Mouse (Mus musculus) kidney, postnatal 0 days (tissue): ENCODE measurements around the gene Myh6. TPM values are rescaled to one million over a fixed set of nuclear protein-coding genes. Genes with fewer than 3 reads are reported as not detected.

Experiments used
- ATAC-seq: fragments of 200-750 bp; cut with Nextera tagmentation; replicated peaks from 2 replicates; pipeline ENCODE4 v1.8.0; 2017; ENCODE audit warnings: low read depth, moderate number of reproducible peaks, moderate TSS enrichment, moderate library complexity; ENCODE audit not compliant: low FRiP score
- DNase-seq: peaks from one replicate; pipeline ENCODE4 v3.0.0-alpha.2; 2016; ENCODE audit warnings: low spot score
- H3K27ac ChIP-seq: fragments of 300-500 bp; sonication (generic); 2 replicates; pipeline ENCODE4 v1.5.1; 2014; ENCODE audit warnings: mild to moderate bottlenecking
- H3K27me3 ChIP-seq: fragments of 300-500 bp; sonication (generic); 2 replicates; pipeline ENCODE4 v1.6.1; 2014; ENCODE audit warnings: low read length, mixed read lengths; ENCODE audit not compliant: insufficient read depth
- H3K36me3 ChIP-seq: fragments of 300-500 bp; sonication (generic); 2 replicates; pipeline ENCODE4 v1.6.1; 2014; ENCODE audit warnings: low read length, mixed read lengths; ENCODE audit not compliant: insufficient read depth
- H3K4me1 ChIP-seq: fragments of 300-500 bp; sonication (generic); replicated peaks from 2 replicates; pipeline ENCODE4 v1.6.1; 2014; ENCODE audit warnings: antibody characterized with exemption, low read length, mixed read lengths; ENCODE audit not compliant: insufficient read depth
- H3K4me2 ChIP-seq: fragments of 300-500 bp; sonication (generic); 2 replicates; pipeline ENCODE4 v1.6.1; 2014; ENCODE audit warnings: mild to moderate bottlenecking, low read length, moderate library complexity, mixed read lengths
- H3K4me3 ChIP-seq: fragments of 300-500 bp; sonication (generic); replicated peaks from 2 replicates; pipeline ENCODE4 v1.5.1; 2014; ENCODE audit warnings: low read depth, low read length
- H3K9ac ChIP-seq: fragments of 300-500 bp; sonication (generic); 2 replicates; pipeline ENCODE4 v1.6.1; 2014; ENCODE audit warnings: low read depth, low read length
- H3K9me3 ChIP-seq: fragments of 300-500 bp; sonication (generic); replicated peaks from 2 replicates; pipeline ENCODE4 v1.6.1; 2016; ENCODE audit warnings: low read length, inconsistent platforms, mixed read lengths
- CTCF ChIP-seq: IDR thresholded peaks from 2 replicates; pipeline ENCODE4 v1.5.1; 2016; ENCODE audit warnings: antibody characterized with exemption, low read depth, mild to moderate bottlenecking, moderate library complexity
- WGBS: fragments of 180-500 bp; shearing (Covaris S2); extraction: QIAGEN DNeasy Blood & Tissue Kit; methylation state at CpG from one replicate; pipeline ENCODE4 v1.1.7; 2014; 5-methylcytosine and 5-hydroxymethylcytosine counted together
- microRNA counts: library from miRNA; unstranded; fragments of <30 nt; microRNA quantifications from one replicate; lab custom pipeline; 2015
- microRNA-seq: library from miRNA; unstranded; fragments of <30 nt; microRNA quantifications from one replicate; pipeline ENCODE4, GENCODE M21; 2016
- polyA plus RNA-seq: library from polyadenylated mRNA; unstranded; fragments of >200 nt; fragmentation: Nextera tagmentation; extraction: Ambion mirVana; gene quantifications from 2 replicates; pipeline ENCODE4 v1.2.1, GENCODE M21; 2015

The Myh6 gene
- polyA plus RNA-seq, 1 experiment from 2014 or later: 0.62 TPM

DNA sequence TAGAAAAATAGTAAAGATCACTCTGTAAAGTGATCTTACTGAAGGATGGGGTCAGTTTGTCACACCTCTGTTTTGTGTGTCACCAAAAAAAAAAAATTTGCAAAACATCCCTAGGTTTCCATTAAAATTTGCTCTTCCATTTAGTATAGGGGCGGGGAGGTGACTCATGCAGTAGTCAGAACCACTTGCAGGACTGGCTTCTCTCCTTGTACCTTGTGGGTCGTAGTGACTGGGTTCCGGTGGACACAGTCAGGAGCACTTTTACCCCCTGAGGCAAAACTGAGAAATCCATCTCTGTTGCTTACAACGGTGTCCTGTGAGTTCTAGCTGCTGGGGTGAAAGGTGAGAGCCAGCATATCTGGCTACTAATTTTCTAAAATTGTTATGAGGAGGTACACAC lies 63.1 kb downstream of the Myh6 start:
- no peaks in the 10 kb centered on the region for H3K9me3 ChIP-seq
- no peaks in the 10 kb centered on the region for H3K4me1 ChIP-seq
- H3K27ac ChIP-seq: no peak overlapping the region
- no peak overlapping the region for H3K4me2 ChIP-seq
- TF ChIP-seq CTCF: no peak
- H3K27me3 ChIP-seq: no peaks in the 10 kb centered on the region
- ATAC-seq: no peak
- H3K9ac ChIP-seq: no peak overlapping the region
- DNase-seq: no peak
- H3K4me3 ChIP-seq: no peak overlapping the region
- WGBS: 78% methylated on average over 4 of the region's 4 CpGs
- peaks cover 24% of the 10 kb centered on the region for H3K36me3 ChIP-seq

DNA sequence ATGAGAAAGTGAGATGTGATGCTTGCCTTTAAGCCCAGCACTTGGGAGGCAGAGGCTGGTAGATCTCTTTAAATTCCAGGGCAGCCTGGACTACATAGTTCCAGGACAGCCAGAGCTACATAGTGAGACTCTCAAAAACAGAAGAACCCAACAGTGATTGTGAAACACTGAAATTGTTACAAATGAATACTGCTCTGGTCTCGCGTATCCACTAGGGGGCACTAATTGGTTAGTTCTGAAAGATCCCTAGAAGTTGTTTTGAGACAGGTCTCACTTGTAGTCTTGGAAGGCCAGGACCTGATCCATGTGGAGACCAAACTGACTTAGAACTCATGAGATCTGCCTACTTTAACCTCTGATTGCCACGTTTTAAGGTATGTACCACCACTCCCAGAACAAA lies 66.3 kb downstream of the Myh6 start:
- H3K9ac ChIP-seq: no peak overlapping the region
- under 1% methylated on average over 3 of the region's 3 CpGs for WGBS
- H3K27ac ChIP-seq: no peak overlapping the region
- no peak overlapping the region for H3K4me2 ChIP-seq
- TF ChIP-seq CTCF: peak; percentile 96
- H3K4me3 ChIP-seq: no peak overlapping the region
- peaks cover 22% of the 10 kb centered on the region for H3K36me3 ChIP-seq
- no peaks in the 10 kb centered on the region for H3K9me3 ChIP-seq
- ATAC-seq: peak; percentile 50
- 0 out of 2 replicates have a peak, but pooled peaks cover 3% of the 10 kb centered on the region for H3K4me1 ChIP-seq
- H3K27me3 ChIP-seq: no peaks in the 10 kb centered on the region
- DNase-seq: peak; percentile 94

GRCm38 (mm10) chr14:54897445-54897844 lies 69.3 kb downstream of the Myh6 start:
- Histone ChIP-seq H3K36me3 (peaks cover 22% of the 10 kb centered on the region), H3K9me3 (no peaks in the 10 kb centered on the region), H3K9ac (no peak overlapping the region), H3K4me2 (no peak overlapping the region), H3K27me3 (no peaks in the 10 kb centered on the region), H3K4me3 (no peak overlapping the region), H3K4me1 (0 out of 2 replicates have a peak, but pooled peaks cover 3% of the 10 kb centered on the region), H3K27ac (0 out of 2 replicates have a peak overlapping the region, but pooled peaks have one; percentile 0)
- no peak for TF ChIP-seq CTCF
- ATAC-seq (no peak), DNase-seq (peak; percentile 54)
- 22% methylated on average over 2 of the region's 2 CpGs for WGBS

GRCm38 (mm10) chr14:54894296-54895151 lies 72.2 kb downstream of the Myh6 start:
- peak overlapping the region; percentile 61 for H3K4me2 ChIP-seq
- ATAC-seq (peak; percentile 50), DNase-seq (peak; percentile 68)
- peak overlapping the region; percentile 100 for H3K4me3 ChIP-seq
- H3K27me3 ChIP-seq: no peaks in the 10 kb centered on the region
- peaks cover 22% of the 10 kb centered on the region for H3K36me3 ChIP-seq
- peak overlapping the region; percentile 100 for H3K9ac ChIP-seq
- under 1% methylated on average over 54 of the region's 54 CpGs for WGBS
- H3K27ac ChIP-seq: peak overlapping the region; percentile 97
- no peaks in the 10 kb centered on the region for H3K9me3 ChIP-seq
- 0 out of 2 replicates have a peak, but pooled peaks cover 3% of the 10 kb centered on the region for H3K4me1 ChIP-seq
- no peak for TF ChIP-seq CTCF

DNA sequence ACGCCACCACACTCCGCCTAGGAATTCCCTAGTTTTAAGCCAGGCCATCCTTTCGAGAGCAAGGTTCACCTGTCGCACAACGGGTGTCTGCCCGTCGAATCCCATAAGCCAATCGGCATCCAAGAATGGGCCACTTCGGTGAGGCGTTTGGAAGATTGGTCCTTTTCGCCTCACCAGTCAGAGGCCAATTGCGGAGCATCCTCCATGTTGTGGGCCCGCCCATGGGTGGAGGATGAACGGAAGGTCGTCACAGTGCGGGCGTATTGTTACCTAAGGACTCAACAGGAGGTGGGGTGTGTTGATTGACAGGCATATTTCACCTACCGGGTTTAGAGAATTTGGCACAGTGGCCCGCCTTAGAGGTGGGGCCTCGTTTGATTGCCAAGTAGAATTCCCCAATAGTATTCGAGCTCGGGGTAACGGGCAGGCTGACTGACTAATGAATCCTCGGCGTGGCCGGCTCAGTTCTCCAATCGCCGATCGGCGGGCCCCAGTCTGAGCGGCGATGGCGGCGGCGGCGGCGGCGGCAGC lies 73.0 kb downstream of the Myh6 start:
- H3K4me3 ChIP-seq: peak overlapping the region; percentile 100
- TF ChIP-seq CTCF: no peak
- peak overlapping the region; percentile 61 for H3K4me2 ChIP-seq
- H3K27me3 ChIP-seq: no peaks in the 10 kb centered on the region
- peak overlapping the region; percentile 100 for H3K9ac ChIP-seq
- peak overlapping the region; percentile 97 for H3K27ac ChIP-seq
- WGBS: under 1% methylated on average over 34 of the region's 38 CpGs
- peak; percentile 99 for ATAC-seq
- peak; percentile 100 for DNase-seq
- H3K9me3 ChIP-seq: no peaks in the 10 kb centered on the region
- H3K36me3 ChIP-seq: peaks cover 17% of the 10 kb centered on the region
- H3K4me1 ChIP-seq: 0 out of 2 replicates have a peak, but pooled peaks cover 3% of the 10 kb centered on the region

DNA sequence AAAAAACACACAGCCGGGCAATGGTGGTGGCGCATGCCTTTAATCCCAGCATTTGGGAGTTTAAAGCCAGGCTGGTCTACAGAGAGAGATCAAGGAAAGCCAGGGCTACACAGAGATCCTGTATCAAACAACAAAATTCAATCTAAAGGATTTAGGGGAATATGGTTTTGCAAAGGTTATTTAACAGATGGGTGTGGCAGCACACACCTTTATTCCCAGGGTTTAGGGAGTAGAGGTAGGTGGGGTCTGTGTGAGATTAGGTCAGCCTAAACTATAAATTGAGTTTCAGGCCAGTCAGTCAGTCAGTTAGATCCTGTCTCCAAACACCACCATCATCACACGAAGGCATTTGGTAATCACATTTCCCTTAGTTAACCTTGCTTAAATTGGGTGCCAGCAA lies 74.5 kb downstream of the Myh6 start, which contains the start of gene Pabpn1:
Gene Pabpn1, plus strand, starts transcription at position 301 of the 400 bp plus-strand sequence.
- peak within 1 kb of the TSS; percentile 100 for H3K4me3 ChIP-seq
- ATAC-seq (no peak), DNase-seq (no peak)
- H3K4me2 ChIP-seq: peak within 1 kb of the TSS; percentile 47
- TF ChIP-seq CTCF: no peak
- H3K27ac ChIP-seq: peak within 1 kb of the TSS; percentile 77
- H3K9me3 ChIP-seq: no peaks in the 10 kb centered on the region
- no peaks in the 10 kb centered on the region for H3K27me3 ChIP-seq
- peak within 1 kb of the TSS; percentile 20; the same call in 1 of the 2 replicates for H3K9ac ChIP-seq
- 0 out of 2 replicates have a peak, but pooled peaks cover 3% of the 10 kb centered on the region for H3K4me1 ChIP-seq
- 93% methylated on average over 3 of the region's 3 CpGs for WGBS
- H3K36me3 ChIP-seq: peaks cover 7% of the 10 kb centered on the region

MicroRNA genes within 50 kb of the gene (microRNA counts, 519-probe panel; counts per million panel counts)
- microRNA mmu-miR-208a (lab: Ali Mortazavi, UCI): 330 counts per million, percentile 68 among the panel's probes with 10 or more counts
- microRNA mmu-miR-208b (lab: Ali Mortazavi, UCI): 330 counts per million, percentile 68 among the panel's probes with 10 or more counts

Small RNA genes lying within 50 kb of the gene (microRNA-seq; reads per million reads assigned to microRNA genes)
- gene Mir208a (0.60 reads per million), gene Mir208b (1.6 reads per million)

Other genes with a start within 250 kb of the Myh6 start
- gene Slc7a8, start 185.0 kb downstream of the Myh6 start, polyA plus RNA-seq: 25.4 and 25.7 TPM in 2 replicates
- 0.80 and 1.2 TPM in 2 replicates for gene Rnf212b, start 152.8 kb downstream of the Myh6 start, polyA plus RNA-seq
- gene Homez, start 96.0 kb downstream of the Myh6 start, polyA plus RNA-seq: 18.7 and 19.9 TPM in 2 replicates
- gene Ppp1r3e, start 89.4 kb downstream of the Myh6 start, polyA plus RNA-seq: 3.1 and 4.2 TPM in 2 replicates
- gene Bcl2l2, start 83.5 kb downstream of the Myh6 start, polyA plus RNA-seq: 5.3 and 5.6 TPM in 2 replicates
- 1.7 and 2.5 TPM in 2 replicates for gene Gm20521, start 83.5 kb downstream of the Myh6 start, polyA plus RNA-seq
- gene Pabpn1, start 74.4 kb downstream of the Myh6 start, polyA plus RNA-seq: 113 and 123 TPM in 2 replicates
- gene Slc22a17, start 53.8 kb downstream of the Myh6 start, polyA plus RNA-seq: 39.9 and 48.1 TPM in 2 replicates
- 15.0 and 16.0 TPM in 2 replicates for gene Efs, start 40.8 kb downstream of the Myh6 start, polyA plus RNA-seq
- 0.11 TPM in 1 of 2 replicates, not detected in the other for gene Il25, start 34.2 kb downstream of the Myh6 start, polyA plus RNA-seq
- 1.9 and 2.1 TPM in 2 replicates for gene Cmtm5, start 30.7 kb downstream of the Myh6 start, polyA plus RNA-seq
- not detected in 2 replicates for gene Gm17428, start 10.0 kb upstream of the Myh6 start, polyA plus RNA-seq
- 0.16 and 0.88 TPM in 2 replicates for gene Myh7, start 27.7 kb upstream of the Myh6 start, polyA plus RNA-seq
- gene Ngdn, start 48.5 kb upstream of the Myh6 start, polyA plus RNA-seq: 68.9 and 75.7 TPM in 2 replicates
- 2.0 and 2.4 TPM in 2 replicates for gene Zfhx2, start 125.4 kb upstream of the Myh6 start, polyA plus RNA-seq
- 20.8 and 21.6 TPM in 2 replicates for gene Thtpa, start 127.9 kb upstream of the Myh6 start, polyA plus RNA-seq
- 15.8 and 16.8 TPM in 2 replicates for gene Ap1g2, start 139.7 kb upstream of the Myh6 start, polyA plus RNA-seq
- gene Jph4, start 150.0 kb upstream of the Myh6 start, polyA plus RNA-seq: 0.30 and 0.34 TPM in 2 replicates